8 mouse cellular contexts compared by ENCODE assay signal in genomic region chr8:92721266-92721935, GRCm38 (mm10). TPM values are rescaled to one million over a fixed set of nuclear protein-coding genes. Genes with fewer than 3 reads are reported as not detected.
DNase-seq lines count a peak whose midpoint lies in the region; TF ChIP-seq lines count a peak whose summit lies in the region.

No protein-coding gene starts in this region.

- H3K27me3 ChIP-seq in myocyte (ENCODE audit: control insufficient read depth, insufficient read depth, insufficient read length), result no peaks in the 10 kb centered on the region

- no peaks in the 10 kb centered on the region for H3K36me3 ChIP-seq in myocyte (ENCODE audit: control insufficient read depth, insufficient read depth)

- H3K79me2 ChIP-seq in myocyte (ENCODE audit: control insufficient read depth, insufficient read depth), result no peaks in the 10 kb centered on the region

- peak overlapping the region; percentile 67 for H3K4me2 ChIP-seq in myocyte (ENCODE audit: low read depth)

- peak; percentile 30 for DNase-seq in adrenal gland, postnatal 25 days
- peak; percentile 51 for DNase-seq in embryo, embryonic 11.5 days (ENCODE audit: low read depth, low spot score)
- peak; percentile 36 to 69 for DNase-seq in gastrocnemius, postnatal 4 days (ENCODE audit: low spot score in 2 of 2)
- peak; percentile 11 for DNase-seq in kidney, adult 18-20 months
- peak; percentile 51 to 63 for DNase-seq in left cerebral cortex, postnatal 36 days (ENCODE audit: low spot score in 2 of 2)
- peak; percentile 3 to 43 for DNase-seq in urinary bladder, postnatal 36 days (ENCODE audit: low spot score in 2 of 2)
- no peak for DNase-seq in thymus, adult 18-20 months

- TF ChIP-seq POLR2A in myocyte (IDR thresholded peaks at IDR 0.05; ENCODE audit: insufficient read length, low read depth), result no peak

- H3K4me3 ChIP-seq in myocyte, result no peak overlapping the region

- intact Hi-C loops in left cerebral cortex, postnatal 36 days (cut with DNase I), result loop anchor here (2.0 to 10.0 kb wide), 3 partner anchors 75 to 927 kb away; no protein-coding TSS in a partner anchor

- H3ac ChIP-seq in myocyte (ENCODE audit: control insufficient read depth, insufficient read length), result no peak overlapping the region

TF ChIP-seq in myocyte, 11 proteins besides CTCF, POLR2A, EP300 and RAD21:
- TF ChIP-seq TCF3 (IDR thresholded peaks at IDR 0.05; ENCODE audit: insufficient read length, low read depth) (no peak), REST (IDR thresholded peaks at IDR 0.05; ENCODE audit: insufficient read depth, insufficient read length) (no peak), SRF (IDR thresholded peaks at IDR 0.05; ENCODE audit: control insufficient read depth, insufficient read length, low read depth) (no peak), TCF12 (IDR thresholded peaks at IDR 0.05; ENCODE audit: insufficient read depth, poor library complexity, severe bottlenecking) (no peak), USF1 (IDR thresholded peaks at IDR 0.05; ENCODE audit: low read depth) (no peak), CEBPB (IDR thresholded peaks at IDR 0.05; ENCODE audit: insufficient read depth, poor library complexity, severe bottlenecking) (no peak), MAX (IDR thresholded peaks at IDR 0.05; ENCODE audit: low read depth) (no peak), POLR2AphosphoS2 (IDR thresholded peaks at IDR 0.05; ENCODE audit: insufficient read length, low read depth) (no peak), MYOD1 (IDR thresholded peaks at IDR 0.05; ENCODE audit: control insufficient read depth in 1 of 3, insufficient read length in 2 of 3, low read depth in 2 of 3) (no peak), E2F4 (IDR thresholded peaks at IDR 0.05; ENCODE audit: insufficient read depth) (no peak), MYOG (IDR thresholded peaks at IDR 0.05; ENCODE audit: control insufficient read depth in 1 of 3, insufficient read depth in 1 of 3, insufficient read length in 2 of 3, low read depth in 2 of 3) (no peak)
TF ChIP-seq in myocyte: peak in this region for 0.

RNA-seq across cellular contexts. Expression of gene Irx6, which starts 47.3 kb away (rescaled TPM):
- total RNA-seq in adrenal gland, postnatal 25 days (2021), result not detected in 2 replicates
- total RNA-seq in gastrocnemius, postnatal 4 days (2021), result not detected
- total RNA-seq in left cerebral cortex, postnatal 36 days (2021), result under 1 TPM; 0.23 to 0.35 TPM
- polyA plus RNA-seq in myocyte (2012; fragmentation: generic; extraction: Trizol), result not detected

Comparison
In these comparisons a context has a peak if more than half of its experiments do, and no peak if none do; other contexts are left out.
1. DNase-seq: peak in adrenal gland, postnatal 25 days (single experiment), embryo, embryonic 11.5 days (single experiment), gastrocnemius, postnatal 4 days (2 of 2), kidney, adult 18-20 months (single experiment), left cerebral cortex, postnatal 36 days (2 of 2) and urinary bladder, postnatal 36 days (2 of 2); none in thymus, adult 18-20 months (0 of 2).